Mouse (Mus musculus): ENCODE results near the gene Mbnl2. TPM values are rescaled to one million over a fixed set of nuclear protein-coding genes. Genes with fewer than 3 reads are reported as not detected.
A peak's percentile ranks its signal among the peaks of the same experiment; 100 is the strongest.

Gene Mbnl2
- polyA plus RNA-seq, 1 experiment = 163 TPM

GRCm38 (mm10) chr14:120378002-120378401 is 102.5 kb downstream of the Mbnl2 start:
- H3K4me1 ChIP-seq (ENCODE audit: control insufficient read depth, insufficient read depth, low read length) = peaks cover 18% of the 10 kb centered on the region
- H3K27ac ChIP-seq (ENCODE audit: insufficient read depth, low read length) = no peak overlapping the region
- DNase-seq = no peak
- H3K27me3 ChIP-seq (ENCODE audit: control insufficient read depth, insufficient read depth, low read length) = no peaks in the 10 kb centered on the region
- 57% methylated on average over 8 of the region's 8 CpGs for WGBS
- H3K4me3 ChIP-seq (replicated peaks; ENCODE audit: insufficient read depth, low read depth, low read length) = no peak overlapping the region
- TF ChIP-seq POLR2A (IDR thresholded peaks at IDR 0.05; ENCODE audit: borderline replicate concordance, insufficient read depth, low read length) (no peak), CTCF (IDR thresholded peaks at IDR 0.05; ENCODE audit: borderline replicate concordance, insufficient read depth, low read depth, low read length) (no peak)

GRCm38 (mm10) chr14:120379716-120380115 is 104.2 kb downstream of the Mbnl2 start:
- DNase-seq = no peak
- no peaks in the 10 kb centered on the region for H3K27me3 ChIP-seq (ENCODE audit: control insufficient read depth, insufficient read depth, low read length)
- peaks cover 16% of the 10 kb centered on the region for H3K4me1 ChIP-seq (ENCODE audit: control insufficient read depth, insufficient read depth, low read length)
- TF ChIP-seq CTCF (IDR thresholded peaks at IDR 0.05; ENCODE audit: borderline replicate concordance, insufficient read depth, low read depth, low read length) = no peak
- no peak for TF ChIP-seq POLR2A (IDR thresholded peaks at IDR 0.05; ENCODE audit: borderline replicate concordance, insufficient read depth, low read length)
- H3K4me3 ChIP-seq (replicated peaks; ENCODE audit: insufficient read depth, low read depth, low read length) = no peak overlapping the region
- H3K27ac ChIP-seq (ENCODE audit: insufficient read depth, low read length) = no peak overlapping the region
- WGBS = 62% methylated on average over 4 of the region's 4 CpGs

- no peak for DNase-seq
- WGBS = 76% methylated on average over 26 of the region's 26 CpGs
- TF ChIP-seq POLR2A (IDR thresholded peaks at IDR 0.05; ENCODE audit: borderline replicate concordance, insufficient read depth, low read length) = no peak
- no peaks in the 10 kb centered on the region for H3K27me3 ChIP-seq (ENCODE audit: control insufficient read depth, insufficient read depth, low read length)
- H3K4me1 ChIP-seq (ENCODE audit: control insufficient read depth, insufficient read depth, low read length) = peaks cover 12% of the 10 kb centered on the region
- no peak overlapping the region for H3K4me3 ChIP-seq (replicated peaks; ENCODE audit: insufficient read depth, low read depth, low read length)
- no peak overlapping the region for H3K27ac ChIP-seq (ENCODE audit: insufficient read depth, low read length)
These were observed 106.1 kb downstream of the Mbnl2 start for GRCm38 (mm10) chr14:120381378-120382134.

- Histone ChIP-seq H3K4me1 (ENCODE audit: control insufficient read depth, insufficient read depth, low read length) (peaks cover 10% of the 10 kb centered on the region), H3K27me3 (ENCODE audit: control insufficient read depth, insufficient read depth, low read length) (no peaks in the 10 kb centered on the region), H3K27ac (ENCODE audit: insufficient read depth, low read length) (no peak overlapping the region), H3K4me3 (replicated peaks; ENCODE audit: insufficient read depth, low read depth, low read length) (no peak overlapping the region)
- 81% methylated on average over 5 of the region's 5 CpGs for WGBS
- DNase-seq = no peak
- TF ChIP-seq CTCF (IDR thresholded peaks at IDR 0.05; ENCODE audit: borderline replicate concordance, insufficient read depth, low read depth, low read length) = no peak
- TF ChIP-seq POLR2A (IDR thresholded peaks at IDR 0.05; ENCODE audit: borderline replicate concordance, insufficient read depth, low read length) = no peak
These were observed 106.7 kb downstream of the Mbnl2 start for GRCm38 (mm10) chr14:120382179-120382578.

- H3K27ac ChIP-seq (ENCODE audit: insufficient read depth, low read length) = no peak overlapping the region
- WGBS = 80% methylated on average over 11 of the region's 11 CpGs
These were observed 107.8 kb downstream of the Mbnl2 start for GRCm38 (mm10) chr14:120383186-120383851.

GRCm38 (mm10) chr14:120384615-120385014 is 109.1 kb downstream of the Mbnl2 start:
- WGBS = 92% methylated on average over 5 of the region's 5 CpGs
- Histone ChIP-seq H3K4me3 (replicated peaks; ENCODE audit: insufficient read depth, low read depth, low read length) (no peak overlapping the region), H3K27ac (ENCODE audit: insufficient read depth, low read length) (no peak overlapping the region), H3K4me1 (ENCODE audit: control insufficient read depth, insufficient read depth, low read length) (peaks cover 12% of the 10 kb centered on the region), H3K27me3 (ENCODE audit: control insufficient read depth, insufficient read depth, low read length) (no peaks in the 10 kb centered on the region)
- TF ChIP-seq CTCF (IDR thresholded peaks at IDR 0.05; ENCODE audit: borderline replicate concordance, insufficient read depth, low read depth, low read length) = no peak
- TF ChIP-seq POLR2A (IDR thresholded peaks at IDR 0.05; ENCODE audit: borderline replicate concordance, insufficient read depth, low read length) = no peak
- DNase-seq = no peak

More at GRCm38 (mm10) chr14:120383186-120383851, 107.8 kb downstream of the Mbnl2 start:
- no peak overlapping the region for H3K4me3 ChIP-seq (replicated peaks; ENCODE audit: insufficient read depth, low read depth, low read length)
- no peaks in the 10 kb centered on the region for H3K27me3 ChIP-seq (ENCODE audit: control insufficient read depth, insufficient read depth, low read length)
- H3K4me1 ChIP-seq (ENCODE audit: control insufficient read depth, insufficient read depth, low read length) = peaks cover 6% of the 10 kb centered on the region
- TF ChIP-seq CTCF (IDR thresholded peaks at IDR 0.05; ENCODE audit: borderline replicate concordance, insufficient read depth, low read depth, low read length) (no peak), POLR2A (IDR thresholded peaks at IDR 0.05; ENCODE audit: borderline replicate concordance, insufficient read depth, low read length) (no peak)
- no peak for DNase-seq

GRCm38 (mm10) chr14:120387293-120387692 is 111.8 kb downstream of the Mbnl2 start:
- peak overlapping the region; percentile 60; the same call in 1 of the 2 replicates for H3K27ac ChIP-seq (ENCODE audit: insufficient read depth, low read length)
- TF ChIP-seq CTCF (IDR thresholded peaks at IDR 0.05; ENCODE audit: borderline replicate concordance, insufficient read depth, low read depth, low read length) (no peak), POLR2A (IDR thresholded peaks at IDR 0.05; ENCODE audit: borderline replicate concordance, insufficient read depth, low read length) (no peak)
- no peak overlapping the region for H3K4me3 ChIP-seq (replicated peaks; ENCODE audit: insufficient read depth, low read depth, low read length)
- H3K4me1 ChIP-seq (ENCODE audit: control insufficient read depth, insufficient read depth, low read length) = peaks cover 10% of the 10 kb centered on the region
- H3K27me3 ChIP-seq (ENCODE audit: control insufficient read depth, insufficient read depth, low read length) = no peaks in the 10 kb centered on the region
- peak in 1 of 2 experiments; percentile 66 for DNase-seq
- WGBS = 9% methylated on average over 4 of the region's 4 CpGs
